Mouse (Mus musculus) intestine, embryonic 14.5 days (tissue): ENCODE measurements around the gene Sipa1l3. TPM values are rescaled to one million over a fixed set of nuclear protein-coding genes. Genes with fewer than 3 reads are reported as not detected.

ENCODE experiments used
- ATAC-seq: fragments of 200-750 bp; cut with Nextera tagmentation; replicated peaks from 2 replicates; pipeline ENCODE4 v1.8.0; 2017; ENCODE audit warnings: low read depth, moderate number of reproducible peaks, moderate TSS enrichment, moderate library complexity; ENCODE audit not compliant: low FRiP score, low TSS enrichment
- DNase-seq: peaks from one replicate; pipeline ENCODE4 v3.0.0-alpha.2; 2018; ENCODE audit warnings: low spot score
- H3K27ac ChIP-seq: fragments of 300-500 bp; sonication (generic); 2 replicates; pipeline ENCODE4 v1.5.1; 2014; ENCODE audit warnings: low read depth, mild to moderate bottlenecking, control low read depth
- H3K27me3 ChIP-seq: fragments of 300-500 bp; sonication (generic); replicated peaks from 2 replicates; pipeline ENCODE4 v1.6.1; 2014; ENCODE audit warnings: low read length, control low read depth; ENCODE audit not compliant: control insufficient read depth, insufficient read depth
- H3K36me3 ChIP-seq: fragments of 300-500 bp; sonication (generic); 2 replicates; pipeline ENCODE4 v1.6.1; 2014; ENCODE audit warnings: low read length, control low read depth; ENCODE audit not compliant: control insufficient read depth, insufficient read depth
- H3K4me1 ChIP-seq: fragments of 300-500 bp; sonication (generic); replicated peaks from 2 replicates; pipeline ENCODE4 v1.6.1; 2014; ENCODE audit warnings: low read length, control low read depth, mixed read lengths; ENCODE audit not compliant: control insufficient read depth, insufficient read depth
- H3K4me2 ChIP-seq: fragments of 300-500 bp; sonication (generic); 2 replicates; pipeline ENCODE4 v1.6.1; 2014; ENCODE audit warnings: low read length
- H3K4me3 ChIP-seq: fragments of 300-500 bp; sonication (generic); 2 replicates; pipeline ENCODE4 v1.5.1; 2014; ENCODE audit warnings: low read depth, low read length, control low read depth, mixed read lengths
- H3K9ac ChIP-seq: fragments of 300-500 bp; sonication (generic); 2 replicates; pipeline ENCODE4 v1.6.1; 2014; ENCODE audit warnings: mild to moderate bottlenecking, low read length
- H3K9me3 ChIP-seq: fragments of 300-500 bp; sonication (generic); 2 replicates; pipeline ENCODE4 v1.6.1; 2016; ENCODE audit warnings: low read length, control low read depth; ENCODE audit not compliant: control insufficient read depth
- WGBS: fragments of 180-500 bp; shearing (Covaris S2); extraction: QIAGEN DNeasy Blood & Tissue Kit; methylation state at CpG from one replicate; pipeline ENCODE4 v1.1.7; 2014; 5-methylcytosine and 5-hydroxymethylcytosine counted together
- polyA plus RNA-seq: library from polyadenylated mRNA; unstranded; fragments of >200 nt; fragmentation: Nextera tagmentation; extraction: Ambion mirVana; gene quantifications from 2 replicates; pipeline ENCODE4 v1.2.1, GENCODE M21; 2014

The Sipa1l3 gene
- polyA plus RNA-seq, 1 experiment from 2014 or later = 22.5 TPM

GRCm38 (mm10) chr7:29501214-29501613 is 17.2 kb downstream of the Sipa1l3 start:
- peak overlapping the region; percentile 29; the same call in 1 of the 2 replicates for H3K27ac ChIP-seq
- DNase-seq (no peak), ATAC-seq (no peak)
- no peak overlapping the region for H3K9ac ChIP-seq
- no peaks in the 10 kb centered on the region for H3K9me3 ChIP-seq
- H3K27me3 ChIP-seq = no peaks in the 10 kb centered on the region
- H3K4me3 ChIP-seq = no peak overlapping the region
- H3K4me2 ChIP-seq = no peak overlapping the region
- no peaks in the 10 kb centered on the region for H3K36me3 ChIP-seq
- peaks cover 24% of the 10 kb centered on the region; the same call in 1 of the 2 replicates for H3K4me1 ChIP-seq
- WGBS = 92% methylated on average over 9 of the region's 9 CpGs

- Histone ChIP-seq H3K27ac (no peak overlapping the region), H3K9me3 (no peaks in the 10 kb centered on the region), H3K4me2 (no peak overlapping the region), H3K4me3 (no peak overlapping the region), H3K27me3 (no peaks in the 10 kb centered on the region), H3K4me1 (peaks cover 19% of the 10 kb centered on the region; the same call in 1 of the 2 replicates), H3K36me3 (no peaks in the 10 kb centered on the region), H3K9ac (no peak overlapping the region)
- ATAC-seq (no peak), DNase-seq (no peak)
- 83% methylated on average over 6 of the region's 6 CpGs for WGBS
Observed at GRCm38 (mm10) chr7:29499071-29499470, 19.4 kb downstream of the Sipa1l3 start.

GRCm38 (mm10) chr7:29496953-29497590 is 21.4 kb downstream of the Sipa1l3 start:
- no peak overlapping the region for H3K27ac ChIP-seq
- no peak overlapping the region for H3K4me2 ChIP-seq
- H3K27me3 ChIP-seq = no peaks in the 10 kb centered on the region
- WGBS = 73% methylated on average over 10 of the region's 10 CpGs
- no peak overlapping the region for H3K9ac ChIP-seq
- H3K4me1 ChIP-seq = peaks cover 17% of the 10 kb centered on the region
- no peak overlapping the region for H3K4me3 ChIP-seq
- ATAC-seq (no peak), DNase-seq (no peak)
- H3K9me3 ChIP-seq = no peaks in the 10 kb centered on the region
- no peaks in the 10 kb centered on the region for H3K36me3 ChIP-seq

- no peak overlapping the region for H3K27ac ChIP-seq
Observed at GRCm38 (mm10) chr7:29496332-29496731, 22.1 kb downstream of the Sipa1l3 start.

GRCm38 (mm10) chr7:29495880-29496279 is 22.6 kb downstream of the Sipa1l3 start:
- no peaks in the 10 kb centered on the region for H3K36me3 ChIP-seq
- H3K27ac ChIP-seq = no peak overlapping the region
- peaks cover 15% of the 10 kb centered on the region for H3K4me1 ChIP-seq
- H3K4me2 ChIP-seq = no peak overlapping the region
- WGBS = 69% methylated on average over 4 of the region's 4 CpGs
- H3K9me3 ChIP-seq = no peaks in the 10 kb centered on the region
- H3K9ac ChIP-seq = no peak overlapping the region
- ATAC-seq = no peak
- no peaks in the 10 kb centered on the region for H3K27me3 ChIP-seq
- DNase-seq = no peak
- H3K4me3 ChIP-seq = no peak overlapping the region

More at GRCm38 (mm10) chr7:29496332-29496731, 22.1 kb downstream of the Sipa1l3 start:
- no peaks in the 10 kb centered on the region for H3K9me3 ChIP-seq
- H3K4me1 ChIP-seq = peaks cover 13% of the 10 kb centered on the region
- H3K36me3 ChIP-seq = no peaks in the 10 kb centered on the region
- ATAC-seq = no peak
- no peaks in the 10 kb centered on the region for H3K27me3 ChIP-seq
- 55% methylated on average over 4 of the region's 4 CpGs for WGBS
- no peak overlapping the region for H3K4me3 ChIP-seq
- DNase-seq = no peak
- no peak overlapping the region for H3K9ac ChIP-seq
- no peak overlapping the region for H3K4me2 ChIP-seq

GRCm38 (mm10) chr7:29494854-29495253 is 23.6 kb downstream of the Sipa1l3 start:
- H3K27ac ChIP-seq = no peak overlapping the region
- no peak overlapping the region for H3K4me3 ChIP-seq
- no peaks in the 10 kb centered on the region for H3K9me3 ChIP-seq
- peaks cover 23% of the 10 kb centered on the region for H3K4me1 ChIP-seq
- DNase-seq (no peak), ATAC-seq (no peak)
- H3K36me3 ChIP-seq = no peaks in the 10 kb centered on the region
- H3K27me3 ChIP-seq = no peaks in the 10 kb centered on the region
- H3K9ac ChIP-seq = no peak overlapping the region
- no peak overlapping the region for H3K4me2 ChIP-seq
- 73% methylated on average over 11 of the region's 11 CpGs for WGBS

- WGBS = 82% methylated on average over 5 of the region's 5 CpGs
- ATAC-seq = no peak
- Histone ChIP-seq H3K4me2 (no peak overlapping the region), H3K4me3 (no peak overlapping the region), H3K9ac (no peak overlapping the region), H3K4me1 (peaks cover 26% of the 10 kb centered on the region), H3K9me3 (no peaks in the 10 kb centered on the region), H3K27ac (no peak overlapping the region), H3K36me3 (no peaks in the 10 kb centered on the region), H3K27me3 (no peaks in the 10 kb centered on the region)
- no peak for DNase-seq
Observed at GRCm38 (mm10) chr7:29494015-29494414, 24.4 kb downstream of the Sipa1l3 start.

- no peak for DNase-seq
- no peaks in the 10 kb centered on the region for H3K27me3 ChIP-seq
- H3K27ac ChIP-seq = no peak overlapping the region
Observed at GRCm38 (mm10) chr7:29492992-29493391, 25.4 kb downstream of the Sipa1l3 start.

GRCm38 (mm10) chr7:29491861-29492260 is 26.6 kb downstream of the Sipa1l3 start:
- no peaks in the 10 kb centered on the region for H3K9me3 ChIP-seq
- no peak for DNase-seq

More at GRCm38 (mm10) chr7:29492992-29493391, 25.4 kb downstream of the Sipa1l3 start:
- Histone ChIP-seq H3K9ac (no peak overlapping the region), H3K36me3 (no peaks in the 10 kb centered on the region), H3K9me3 (no peaks in the 10 kb centered on the region), H3K4me3 (no peak overlapping the region), H3K4me2 (no peak overlapping the region), H3K4me1 (peaks cover 26% of the 10 kb centered on the region)
- 73% methylated on average over 1 of the region's 1 CpGs for WGBS
- no peak for ATAC-seq

More at GRCm38 (mm10) chr7:29491861-29492260, 26.6 kb downstream of the Sipa1l3 start:
- Histone ChIP-seq H3K27me3 (no peaks in the 10 kb centered on the region), H3K4me2 (no peak overlapping the region), H3K4me3 (no peak overlapping the region), H3K4me1 (peaks cover 22% of the 10 kb centered on the region), H3K9ac (no peak overlapping the region), H3K27ac (peak overlapping the region; percentile 23; the same call in 1 of the 2 replicates), H3K36me3 (no peaks in the 10 kb centered on the region)
- ATAC-seq = no peak
- 64% methylated on average over 3 of the region's 3 CpGs for WGBS
